Mouse (Mus musculus) forebrain, embryonic 10.5 days (tissue): Measurements from ENCODE around the gene Cd59a. TPM values are rescaled to one million over a fixed set of nuclear protein-coding genes. Genes with fewer than 3 reads are reported as not detected.

Experiments used
- DNase-seq: peaks from one replicate; pipeline ENCODE4 v3.0.0-alpha.2; 2017; ENCODE audit warnings: low spot score; ENCODE audit errors: extremely low spot score
- H3K27ac ChIP-seq: fragments of 300-500 bp; sonication (generic); 2 replicates; pipeline ENCODE4 v1.5.1; 2016; ENCODE audit warnings: mild to moderate bottlenecking
- H3K27me3 ChIP-seq: fragments of 300-500 bp; sonication (generic); 2 replicates; pipeline ENCODE4 v1.6.1; 2016; ENCODE audit warnings: mild to moderate bottlenecking; ENCODE audit not compliant: poor library complexity, severe bottlenecking
- H3K36me3 ChIP-seq: fragments of 300-500 bp; sonication (generic); replicated peaks from 2 replicates; pipeline ENCODE4 v1.6.1; 2016; ENCODE audit warnings: mild to moderate bottlenecking, moderate library complexity
- H3K4me1 ChIP-seq: fragments of 300-500 bp; sonication (generic); 2 replicates; pipeline ENCODE4 v1.6.1; 2016
- H3K4me3 ChIP-seq: fragments of 300-500 bp; sonication (generic); 2 replicates; pipeline ENCODE4 v1.5.1; 2016; ENCODE audit warnings: mild to moderate bottlenecking, moderate library complexity
- H3K9me3 ChIP-seq: fragments of 300-500 bp; sonication (generic); 2 replicates; pipeline ENCODE4 v1.6.1; 2016; ENCODE audit warnings: mild to moderate bottlenecking, moderate library complexity
- WGBS: fragments of 180-500 bp; shearing (Covaris S2); methylation state at CpG from one replicate; pipeline ENCODE4 v1.1.7; 2016; 5-methylcytosine and 5-hydroxymethylcytosine counted together
- polyA plus RNA-seq: library from polyadenylated mRNA; unstranded; fragments of >200 nt; fragmentation: Nextera tagmentation; extraction: Ambion mirVana; gene quantifications from 2 replicates; pipeline ENCODE4 v1.2.1, GENCODE M21; 2016

The Cd59a gene
- polyA plus RNA-seq, 1 experiment from 2014 or later = 19.9 TPM

DNA sequence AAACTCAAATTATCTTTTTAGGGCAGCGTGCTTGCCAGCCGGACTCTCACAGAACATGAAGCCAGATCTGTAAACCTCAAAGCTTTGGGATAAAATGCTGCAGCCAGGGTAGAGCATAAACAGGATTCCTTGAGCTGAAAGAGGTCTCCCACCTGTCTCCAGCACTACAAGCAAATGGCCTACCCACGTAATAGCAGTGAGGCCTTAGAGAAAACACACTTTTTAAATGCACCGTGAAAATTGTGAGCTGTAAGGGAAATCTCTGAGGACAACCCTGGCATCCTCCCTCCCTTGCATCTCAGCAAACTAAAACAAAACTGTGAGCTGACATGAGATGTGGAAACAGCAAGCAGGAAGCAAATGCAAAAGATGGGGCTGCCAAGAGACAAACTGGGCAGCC lies 62.2 kb downstream of the Cd59a start:
- Histone ChIP-seq H3K27ac (no peak overlapping the region), H3K36me3 (no peaks in the 10 kb centered on the region), H3K4me3 (no peak overlapping the region), H3K9me3 (no peaks in the 10 kb centered on the region), H3K27me3 (no peaks in the 10 kb centered on the region), H3K4me1 (no peaks in the 10 kb centered on the region)
- DNase-seq = no peak
- 86% methylated on average over 4 of the region's 4 CpGs for WGBS

DNA sequence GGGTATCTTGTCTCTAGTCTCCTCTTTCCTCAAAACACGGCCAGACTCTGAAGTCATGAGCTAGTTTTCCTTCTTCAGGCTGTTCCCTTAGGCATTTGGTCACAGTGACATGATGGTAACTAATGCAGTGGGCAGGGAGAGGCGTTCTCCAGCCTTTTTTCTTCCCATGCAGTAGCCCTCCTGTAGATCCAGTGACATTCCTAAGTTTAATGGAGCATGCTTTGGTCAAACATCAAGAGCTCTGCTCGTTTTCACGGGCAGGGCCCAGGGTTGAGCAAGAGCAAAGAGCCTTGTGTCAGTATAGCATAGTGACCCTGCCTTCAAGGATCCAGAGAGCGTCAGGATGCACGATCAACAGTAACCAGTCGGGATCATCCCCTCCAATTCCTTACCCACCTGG lies 67.8 kb downstream of the Cd59a start:
- H3K36me3 ChIP-seq = no peaks in the 10 kb centered on the region
- H3K9me3 ChIP-seq = no peaks in the 10 kb centered on the region
- DNase-seq = no peak
- no peak overlapping the region for H3K4me3 ChIP-seq
- H3K27me3 ChIP-seq = no peaks in the 10 kb centered on the region
- WGBS = 78% methylated on average over 7 of the region's 7 CpGs
- H3K4me1 ChIP-seq = peaks cover 8% of the 10 kb centered on the region
- H3K27ac ChIP-seq = no peak overlapping the region

DNA sequence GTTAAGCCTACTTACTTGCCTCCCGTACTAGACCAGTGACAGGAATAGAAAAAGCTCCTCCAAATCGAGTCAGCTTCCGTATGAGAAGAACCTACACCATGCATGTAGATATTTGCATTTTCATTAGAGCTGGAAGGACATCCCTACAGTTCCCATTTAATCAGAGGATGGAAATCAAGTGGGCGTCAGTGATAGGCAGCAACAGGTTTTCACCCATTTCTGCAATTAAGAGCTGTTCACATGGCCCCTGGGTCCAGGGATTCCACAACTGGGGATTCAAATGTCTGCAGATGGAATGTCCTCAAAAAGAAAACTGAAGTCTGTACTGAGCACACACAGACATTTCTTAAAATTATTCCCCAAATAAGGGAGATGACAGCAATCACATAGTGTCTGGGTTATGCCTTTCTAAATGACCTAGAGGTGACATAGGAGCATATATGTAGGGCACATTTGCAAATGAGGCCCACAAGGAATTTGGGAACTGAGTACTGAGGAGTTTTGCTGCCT lies 68.4 kb downstream of the Cd59a start:
- Histone ChIP-seq H3K4me1 (peaks cover 11% of the 10 kb centered on the region), H3K27ac (no peak overlapping the region), H3K36me3 (no peaks in the 10 kb centered on the region), H3K9me3 (no peaks in the 10 kb centered on the region), H3K27me3 (no peaks in the 10 kb centered on the region), H3K4me3 (no peak overlapping the region)
- no peak for DNase-seq
- WGBS = 94% methylated on average over 4 of the region's 4 CpGs

Other genes with a start within 250 kb of the Cd59a start
- gene Lmo2, start 137.8 kb upstream of the Cd59a start, polyA plus RNA-seq = 24.3 and 26.4 TPM in 2 replicates
- gene Fbxo3, start 68.1 kb upstream of the Cd59a start, polyA plus RNA-seq = 47.8 and 48.3 TPM in 2 replicates
- gene 4931422A03Rik, start 67.4 kb upstream of the Cd59a start, polyA plus RNA-seq = 1.4 and 1.6 TPM in 2 replicates
- gene Gm10912, start 30.0 kb upstream of the Cd59a start, polyA plus RNA-seq = not detected in 2 replicates
- not detected in 2 replicates for gene Gm10799, start 27.3 kb upstream of the Cd59a start, polyA plus RNA-seq
- gene Cd59b, start 26.0 kb upstream of the Cd59a start, polyA plus RNA-seq = 3.4 TPM in 2 replicates
- gene A930018P22Rik, start 27.0 kb downstream of the Cd59a start, polyA plus RNA-seq = not detected in 2 replicates